Mouse (Mus musculus) hindbrain, postnatal 0 days (tissue): ENCODE data around the gene Cpne4. TPM values are rescaled to one million over a fixed set of nuclear protein-coding genes. Genes with fewer than 3 reads are reported as not detected.

Experiments used
- ATAC-seq: fragments of 200-750 bp; cut with Nextera tagmentation; 2 replicates; pipeline ENCODE4 v1.8.0; 2017; ENCODE audit warnings: mild to moderate bottlenecking, moderate TSS enrichment, moderate library complexity
- DNase-seq: peaks from one replicate; pipeline ENCODE4 v3.0.0-alpha.2; 2015; ENCODE audit warnings: low spot score
- H3K27ac ChIP-seq: fragments of 300-500 bp; sonication (generic); 2 replicates; pipeline ENCODE4 v1.5.1; 2014; ENCODE audit warnings: mild to moderate bottlenecking
- H3K27me3 ChIP-seq: fragments of 300-500 bp; sonication (generic); 2 replicates; pipeline ENCODE4 v1.6.1; 2014; ENCODE audit warnings: low read length, mixed read lengths; ENCODE audit not compliant: insufficient read depth
- H3K36me3 ChIP-seq: fragments of 300-500 bp; sonication (generic); 2 replicates; pipeline ENCODE4 v1.6.1; 2014; ENCODE audit warnings: low read length, mixed read lengths; ENCODE audit not compliant: insufficient read depth
- H3K4me1 ChIP-seq: fragments of 300-500 bp; sonication (generic); 2 replicates; pipeline ENCODE4 v1.6.1; 2014; ENCODE audit warnings: antibody characterized with exemption, low read length, mixed read lengths; ENCODE audit not compliant: insufficient read depth
- H3K4me2 ChIP-seq: fragments of 300-500 bp; sonication (generic); 2 replicates; pipeline ENCODE4 v1.6.1; 2014; ENCODE audit warnings: low read depth, mild to moderate bottlenecking, low read length, moderate library complexity, mixed read lengths
- H3K4me3 ChIP-seq: fragments of 300-500 bp; sonication (generic); 2 replicates; pipeline ENCODE4 v1.5.1; 2014; ENCODE audit warnings: low read length
- H3K9ac ChIP-seq: fragments of 300-500 bp; sonication (generic); replicated peaks from 2 replicates; pipeline ENCODE4 v1.6.1; 2014; ENCODE audit warnings: mild to moderate bottlenecking, low read length, moderate library complexity, mixed read lengths
- H3K9me3 ChIP-seq: fragments of 300-500 bp; sonication (generic); 2 replicates; pipeline ENCODE4 v1.6.1; 2016; ENCODE audit warnings: low read length, mixed read lengths
- CTCF ChIP-seq: IDR thresholded peaks from 2 replicates; pipeline ENCODE4 v1.5.1; 2016; ENCODE audit warnings: antibody characterized with exemption, control low read depth, low read depth
- WGBS: fragments of 180-500 bp; shearing (Covaris S2); extraction: QIAGEN DNeasy Blood & Tissue Kit; methylation state at CpG from one replicate; pipeline ENCODE4 v1.1.7; 2014; 5-methylcytosine and 5-hydroxymethylcytosine counted together
- polyA plus RNA-seq: library from polyadenylated mRNA; unstranded; fragments of >200 nt; fragmentation: Nextera tagmentation; extraction: Ambion mirVana; gene quantifications from 2 replicates; pipeline ENCODE4 v1.2.1, GENCODE M21; 2015
- total RNA-seq: library from RNA; depleted of rRNA; stranded (reverse); fragments of >200 nt; gene quantifications from 2 replicates; pipeline ENCODE4 v1.2.3, GENCODE M21; 2014

Gene Cpne4
- total and polyA plus RNA-seq, 2 experiments from 2014 or later: 10.9 to 19.3 TPM

DNA sequence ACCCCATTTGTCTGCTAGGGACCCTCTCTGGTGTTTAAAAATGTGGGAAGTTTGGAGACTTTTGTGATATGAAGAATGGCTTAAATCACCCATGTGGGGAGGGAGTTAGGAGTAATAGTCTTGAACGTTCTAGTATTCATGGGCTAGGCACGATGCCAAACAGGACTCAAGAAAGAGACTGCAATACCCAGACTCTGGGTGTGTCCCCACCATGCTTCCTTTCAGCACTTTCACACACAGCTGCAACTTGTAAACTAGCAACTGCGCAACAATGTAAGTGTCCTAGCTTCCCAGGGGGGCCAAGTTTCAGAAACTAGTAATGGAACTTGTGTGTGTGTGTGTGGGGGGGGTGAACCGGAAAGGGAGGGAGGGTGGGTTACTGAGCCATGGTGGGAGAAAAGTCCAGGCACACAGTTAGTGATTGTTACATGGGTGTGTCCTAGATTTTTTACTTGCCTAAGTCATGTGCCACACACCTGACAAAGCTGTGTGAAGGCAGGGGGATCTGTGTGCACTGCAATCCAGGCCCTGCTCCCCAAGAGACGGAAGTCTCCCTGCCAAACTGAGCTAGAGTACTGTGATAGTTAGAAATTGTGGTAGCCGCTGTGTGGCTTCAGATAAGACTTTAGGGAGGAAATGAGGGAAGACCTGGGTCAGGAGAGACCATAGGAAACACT lies 307.3 kb downstream of the Cpne4 start:
- H3K36me3 ChIP-seq: no peaks in the 10 kb centered on the region
- H3K9me3 ChIP-seq: no peaks in the 10 kb centered on the region
- 70% methylated on average over 6 of the region's 6 CpGs for WGBS

GRCm38 (mm10) chr9:104865830-104866229 lies 318.7 kb downstream of the Cpne4 start:
- Histone ChIP-seq H3K9ac (no peak overlapping the region), H3K36me3 (no peaks in the 10 kb centered on the region), H3K4me1 (no peaks in the 10 kb centered on the region), H3K4me3 (no peak overlapping the region), H3K4me2 (no peak overlapping the region), H3K27me3 (no peaks in the 10 kb centered on the region), H3K9me3 (no peaks in the 10 kb centered on the region), H3K27ac (no peak overlapping the region)
- no peak for DNase-seq
- WGBS: 94% methylated on average over 1 of the region's 1 CpGs
- TF ChIP-seq CTCF: no peak
- ATAC-seq: no peak

More for the DNA sequence above, 307.3 kb downstream of the Cpne4 start:
- H3K4me3 ChIP-seq: no peak overlapping the region
- DNase-seq (no peak), ATAC-seq (no peak)
- no peak overlapping the region for H3K4me2 ChIP-seq
- H3K27ac ChIP-seq: no peak overlapping the region
- no peaks in the 10 kb centered on the region for H3K27me3 ChIP-seq
- no peak overlapping the region for H3K9ac ChIP-seq
- no peaks in the 10 kb centered on the region for H3K4me1 ChIP-seq
- TF ChIP-seq CTCF: no peak

DNA sequence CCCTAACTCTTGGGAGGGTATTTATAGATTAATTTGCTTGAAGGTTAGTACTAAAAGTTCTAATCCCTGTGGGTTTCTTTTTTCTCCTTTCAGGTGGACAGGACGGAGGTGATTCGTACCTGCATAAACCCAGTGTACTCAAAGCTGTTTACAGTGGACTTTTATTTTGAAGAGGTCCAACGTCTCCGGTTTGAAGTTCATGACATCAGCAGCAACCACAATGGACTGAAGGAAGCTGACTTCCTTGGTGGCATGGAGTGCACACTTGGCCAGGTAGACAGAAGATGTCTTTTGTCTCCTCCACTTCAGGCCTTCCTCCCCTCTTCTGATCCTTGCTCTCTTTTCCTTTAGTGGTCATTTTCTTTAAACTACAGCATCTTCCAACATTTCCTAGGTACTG lies 325.5 kb downstream of the Cpne4 start:
- Histone ChIP-seq H3K9me3 (no peaks in the 10 kb centered on the region), H3K9ac (no peak overlapping the region), H3K27ac (no peak overlapping the region), H3K4me2 (no peak overlapping the region), H3K36me3 (no peaks in the 10 kb centered on the region), H3K4me3 (no peak overlapping the region), H3K4me1 (no peaks in the 10 kb centered on the region), H3K27me3 (no peaks in the 10 kb centered on the region)
- DNase-seq: no peak
- 92% methylated on average over 4 of the region's 4 CpGs for WGBS
- TF ChIP-seq CTCF: no peak
- no peak for ATAC-seq

GRCm38 (mm10) chr9:104874157-104874556 lies 327.1 kb downstream of the Cpne4 start:
- H3K27me3 ChIP-seq: no peaks in the 10 kb centered on the region
- ATAC-seq: no peak
- H3K9me3 ChIP-seq: no peaks in the 10 kb centered on the region
- TF ChIP-seq CTCF: no peak
- no peak for DNase-seq
- no peaks in the 10 kb centered on the region for H3K4me1 ChIP-seq
- H3K9ac ChIP-seq: no peak overlapping the region
- H3K27ac ChIP-seq: no peak overlapping the region
- no peak overlapping the region for H3K4me2 ChIP-seq
- WGBS: 86% methylated on average over 3 of the region's 3 CpGs
- H3K36me3 ChIP-seq: no peaks in the 10 kb centered on the region
- H3K4me3 ChIP-seq: no peak overlapping the region

DNA sequence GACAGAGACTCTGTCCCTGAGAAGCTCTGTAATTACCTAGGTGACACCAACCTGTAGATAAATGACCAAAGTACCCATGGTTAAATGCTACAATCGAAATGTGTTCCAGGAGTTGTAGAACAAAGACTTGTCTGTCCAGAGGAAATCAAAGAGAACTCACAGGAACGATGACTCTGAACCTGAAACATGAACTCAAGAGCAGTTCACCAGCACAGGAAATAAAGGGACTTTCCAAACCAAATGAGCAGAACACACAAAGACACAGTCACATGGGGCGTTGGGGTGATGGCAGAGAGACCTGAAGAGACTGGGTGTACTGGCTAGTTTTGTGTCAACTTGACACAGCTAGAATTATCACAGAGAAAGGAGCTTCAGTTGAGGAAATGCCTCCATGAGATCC lies 329.9 kb downstream of the Cpne4 start:
- no peak overlapping the region for H3K4me2 ChIP-seq
- no peaks in the 10 kb centered on the region for H3K36me3 ChIP-seq
- TF ChIP-seq CTCF: no peak
- DNase-seq: no peak
- H3K4me3 ChIP-seq: no peak overlapping the region
- H3K27ac ChIP-seq: no peak overlapping the region
- H3K27me3 ChIP-seq: no peaks in the 10 kb centered on the region
- 78% methylated on average over 3 of the region's 3 CpGs for WGBS
- H3K9ac ChIP-seq: no peak overlapping the region
- no peaks in the 10 kb centered on the region for H3K9me3 ChIP-seq
- no peak for ATAC-seq
- no peaks in the 10 kb centered on the region for H3K4me1 ChIP-seq

GRCm38 (mm10) chr9:104878558-104878957 lies 331.5 kb downstream of the Cpne4 start:
- Histone ChIP-seq H3K4me3 (no peak overlapping the region), H3K36me3 (no peaks in the 10 kb centered on the region), H3K9me3 (no peaks in the 10 kb centered on the region), H3K4me1 (no peaks in the 10 kb centered on the region), H3K27ac (no peak overlapping the region), H3K27me3 (no peaks in the 10 kb centered on the region), H3K9ac (no peak overlapping the region), H3K4me2 (no peak overlapping the region)
- no peak for ATAC-seq
- no peak for DNase-seq
- WGBS: 77% methylated on average over 6 of the region's 6 CpGs
- TF ChIP-seq CTCF: no peak

- DNase-seq: no peak
Observed at GRCm38 (mm10) chr9:104890517-104890916, 343.4 kb downstream of the Cpne4 start.

More at GRCm38 (mm10) chr9:104890517-104890916, 343.4 kb downstream of the Cpne4 start:
- H3K36me3 ChIP-seq: no peaks in the 10 kb centered on the region
- no peak overlapping the region for H3K9ac ChIP-seq
- no peak overlapping the region for H3K4me2 ChIP-seq
- H3K4me3 ChIP-seq: no peak overlapping the region
- H3K4me1 ChIP-seq: no peaks in the 10 kb centered on the region
- WGBS: 84% methylated on average over 3 of the region's 3 CpGs
- TF ChIP-seq CTCF: no peak
- H3K27ac ChIP-seq: no peak overlapping the region
- H3K9me3 ChIP-seq: no peaks in the 10 kb centered on the region
- no peaks in the 10 kb centered on the region for H3K27me3 ChIP-seq
- no peak for ATAC-seq
